Comparison of ENCODE assay signal across 12 mouse cellular contexts in the genomic region with DNA sequence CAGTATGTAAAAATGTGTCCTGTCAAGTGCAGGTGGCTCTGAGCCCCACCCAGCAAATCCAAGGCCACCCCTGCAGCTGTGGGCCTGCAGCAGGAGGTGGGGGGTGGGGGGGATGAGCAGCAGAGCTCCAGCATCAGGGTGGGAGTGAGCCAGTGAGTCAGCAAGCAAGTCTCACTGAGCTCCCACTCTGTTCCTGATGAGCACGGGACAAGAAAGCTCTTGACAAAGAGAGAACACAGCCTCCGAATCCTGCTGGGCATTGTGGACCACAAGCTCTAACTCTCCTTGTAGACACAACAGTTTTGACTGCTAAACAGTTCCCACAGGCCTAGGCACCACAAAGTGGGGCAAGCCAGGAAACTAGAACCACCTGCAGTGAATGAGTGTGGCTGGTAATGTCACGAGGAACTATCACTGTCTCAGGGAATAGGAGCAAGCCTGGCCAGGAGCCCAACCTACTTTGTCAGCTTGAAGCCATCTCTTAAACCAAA. TPM values are rescaled to one million over a fixed set of nuclear protein-coding genes. Genes with fewer than 3 reads are reported as not detected.
DNase-seq lines count a peak whose midpoint lies in the region; ATAC-seq lines count a peak whose summit lies in the region.
"Had no signal": no experiment of that assay in that cellular context is flagged by ENCODE, and none has a peak within 500 bp of the region (broad histone marks: within the 10 kb centered on the region; RNA-seq: fewer than 3 reads in every experiment).

No protein-coding gene starts in this region.

- no peaks in the 10 kb centered on the region for H3K9me3 ChIP-seq in heart, embryonic 15.5 days (replicated peaks)
- H3K9me3 ChIP-seq in embryonic facial prominence, embryonic 15.5 days (replicated peaks), result no peaks in the 10 kb centered on the region
- H3K9me3 ChIP-seq: megakaryocyte, embryonic 14.5 days; stomach, embryonic 15.5 days had no signal

- H3K27ac ChIP-seq in heart, embryonic 15.5 days, result peak overlapping the region; percentile 65
- H3K27ac ChIP-seq in embryonic facial prominence, embryonic 15.5 days (replicated peaks), result 0 out of 2 replicates have a peak overlapping the region, but pooled peaks have one; percentile 31

- peaks cover 4% of the 10 kb centered on the region; the same call in 1 of the 2 replicates for H3K36me3 ChIP-seq in heart, embryonic 15.5 days
- H3K36me3 ChIP-seq in embryonic facial prominence, embryonic 15.5 days, result peaks cover 12% of the 10 kb centered on the region

- peaks cover 31% of the 10 kb centered on the region for H3K4me1 ChIP-seq in heart, embryonic 15.5 days (replicated peaks)
- H3K4me1 ChIP-seq in embryonic facial prominence, embryonic 15.5 days, result peaks cover 15% of the 10 kb centered on the region

- ATAC-seq in heart, embryonic 15.5 days (replicated peaks; ENCODE audit: insufficient number of reproducible peaks, insufficient read depth, low FRiP score, low read depth), result peak; percentile 27; the same call in 1 of the 2 replicates
- ATAC-seq in embryonic facial prominence, embryonic 15.5 days (ENCODE audit: insufficient number of reproducible peaks, low FRiP score, low TSS enrichment, low read depth), result no peak
- ATAC-seq: activated CD4-positive, CD25-positive, alpha-beta regulatory T cell, adult 4 months had no signal

- peak overlapping the region; percentile 8; the same call in 1 of the 2 replicates for H3K4me2 ChIP-seq in heart, embryonic 15.5 days
- H3K4me2 ChIP-seq in embryonic facial prominence, embryonic 15.5 days (replicated peaks), result no peak overlapping the region
- H3K4me2 ChIP-seq: stomach, embryonic 15.5 days had no signal

- no peak overlapping the region for H3K4me3 ChIP-seq in heart, embryonic 15.5 days
- no peak overlapping the region for H3K4me3 ChIP-seq in embryonic facial prominence, embryonic 15.5 days (replicated peaks)
- H3K4me3 ChIP-seq: megakaryocyte, embryonic 14.5 days; stomach, embryonic 15.5 days had no signal

- H3K27me3 ChIP-seq in heart, embryonic 15.5 days, result no peaks in the 10 kb centered on the region
- no peaks in the 10 kb centered on the region for H3K27me3 ChIP-seq in embryonic facial prominence, embryonic 15.5 days
- H3K27me3 ChIP-seq: megakaryocyte, embryonic 14.5 days; stomach, embryonic 15.5 days had no signal

- no peak overlapping the region for H3K9ac ChIP-seq in heart, embryonic 15.5 days
- no peak overlapping the region for H3K9ac ChIP-seq in embryonic facial prominence, embryonic 15.5 days
- H3K9ac ChIP-seq: stomach, embryonic 15.5 days had no signal

- no peak for DNase-seq in heart, postnatal 36 days
- peak; percentile 72 for DNase-seq in R1 (ENCODE audit: low read depth, low spot score)
- DNase-seq in right cerebral cortex, adult 2 months (ENCODE audit: low spot score in 2 of 2), result peak; percentile 65
- DNase-seq in urinary bladder, postnatal 14 days (ENCODE audit: low spot score), result no peak
- DNase-seq in testis, postnatal 10 days (ENCODE audit: low spot score), result no peak
- DNase-seq in kidney, postnatal 36 days, result no peak

- intact Hi-C loops in heart, postnatal 36 days (cut with DNase I), result no loop called here

- 41% methylated on average over 3 of the region's 3 CpGs for WGBS in heart, embryonic 15.5 days
- 40% methylated on average over 3 of the region's 3 CpGs for WGBS in embryonic facial prominence, embryonic 15.5 days

RNA-seq across cellular contexts. Expression of gene A730071L15Rik, which starts 45.6 kb away (rescaled TPM):
- polyA plus RNA-seq in heart, embryonic 15.5 days (2015; fragmentation: Nextera tagmentation; extraction: Ambion mirVana), result 0.34 and 0.55 TPM in 2 replicates
- total RNA-seq in heart, postnatal 36 days (2021), result not detected
- polyA plus RNA-seq in embryonic facial prominence, embryonic 15.5 days (2015; fragmentation: Nextera tagmentation; extraction: Ambion mirVana), result 0.43 TPM in 2 replicates
- total RNA-seq: layer of hippocampus, adult 18-20 months had no signal
- polyA plus RNA-seq: activated CD4-positive, CD25-positive, alpha-beta regulatory T cell, adult 4 months had no signal

RNA-seq across cellular contexts. Expression of gene Nudcd3, which starts 46.0 kb away (rescaled TPM):
- polyA plus RNA-seq in heart, embryonic 15.5 days (2015; fragmentation: Nextera tagmentation; extraction: Ambion mirVana), result 28.9 and 33.5 TPM in 2 replicates
- 10 to 100 TPM; 61.2 to 64.6 TPM for total RNA-seq in heart, postnatal 36 days (2021)
- 39.7 and 41.3 TPM in 2 replicates for polyA plus RNA-seq in embryonic facial prominence, embryonic 15.5 days (2015; fragmentation: Nextera tagmentation; extraction: Ambion mirVana)

Comparison
In these comparisons a context has a peak if more than half of its experiments do, and no peak if none do; other contexts are left out.
1. DNase-seq: peak in R1 (single experiment) and right cerebral cortex, adult 2 months (2 of 2); none in heart, postnatal 36 days (0 of 2), urinary bladder, postnatal 14 days (single experiment), testis, postnatal 10 days (single experiment) and kidney, postnatal 36 days (0 of 2).